4 mouse cellular contexts compared by ENCODE assay signal in the genomic region with DNA sequence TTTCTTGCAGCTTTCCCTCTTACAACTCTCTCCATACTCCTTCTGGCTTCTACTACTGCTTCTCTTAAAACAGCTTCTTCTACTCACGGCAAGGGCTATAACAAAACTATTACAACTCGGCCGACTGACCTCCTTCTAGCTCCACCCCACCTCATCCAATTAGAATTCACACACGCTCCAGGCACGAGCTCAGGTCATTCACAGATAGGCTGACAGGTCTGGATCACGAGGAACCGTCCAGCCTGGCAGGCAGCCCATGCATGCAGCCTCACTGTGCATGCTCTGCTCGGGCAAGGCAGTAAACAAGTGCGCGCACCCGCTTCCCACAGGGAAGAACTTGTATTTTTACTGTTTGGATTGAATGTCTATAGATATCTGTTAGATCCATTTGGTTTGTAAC. TPM values are rescaled to one million over a fixed set of nuclear protein-coding genes. Genes with fewer than 3 reads are reported as not detected.
"Had no signal": no experiment of that assay in that cellular context is flagged by ENCODE, and none has a peak within 500 bp of the region (broad histone marks: within the 10 kb centered on the region; RNA-seq: fewer than 3 reads in every experiment).

No protein-coding gene starts in this region.

RNA-seq across cellular contexts. Expression of gene Vwa3a, which starts 25.2 kb away (rescaled TPM):
- total RNA-seq: megakaryocyte-erythroid progenitor cell, adult 5-6 weeks had no signal

RNA-seq across cellular contexts. Expression of gene Pdzd9, which starts 43.8 kb away (rescaled TPM):
- total RNA-seq: layer of hippocampus, adult 2 months; left cerebral cortex, postnatal 36 days; megakaryocyte-erythroid progenitor cell, adult 5-6 weeks had no signal
- polyA plus RNA-seq: spleen, adult 2 months had no signal
